ENCODE assay signal across 8 mouse cellular contexts in the genomic region with DNA sequence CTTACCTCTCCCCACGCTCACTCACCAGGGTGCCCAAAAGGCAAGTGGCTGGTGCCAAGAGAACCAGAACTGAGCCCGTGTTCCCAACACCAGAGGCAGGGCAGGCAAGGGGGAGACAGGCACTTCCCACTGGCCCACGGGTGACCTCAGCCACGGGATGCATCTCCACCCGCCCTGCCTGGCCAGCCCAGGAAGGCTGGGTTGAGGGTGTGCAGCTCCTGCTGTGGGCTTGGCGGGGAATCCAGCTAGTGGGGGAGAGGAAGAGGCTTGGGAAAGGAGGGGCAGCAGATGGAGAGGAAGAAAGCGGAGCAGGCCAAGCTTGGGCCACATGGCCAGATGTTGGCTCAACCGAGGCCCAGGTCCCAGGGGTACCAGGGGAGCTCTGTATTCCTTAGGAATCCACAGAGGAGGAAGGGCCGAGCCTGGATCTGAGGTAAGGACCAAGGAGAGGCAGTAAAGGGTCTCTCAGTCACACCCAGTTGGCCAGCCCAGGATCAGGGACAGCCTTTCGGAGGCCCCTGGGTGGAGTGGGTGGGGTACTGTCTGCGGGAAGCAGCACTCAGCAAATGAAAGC.
DNase-seq lines count a peak whose midpoint lies in the region; ATAC-seq lines count a peak whose summit lies in the region.

No protein-coding gene starts in this region.

- peak overlapping the region; percentile 89 for H3K27ac ChIP-seq in embryonic facial prominence, embryonic 14.5 days (replicated peaks; ENCODE audit: low read depth, low read length)
- no peak overlapping the region; the same call in 1 of the 2 replicates for H3K27ac ChIP-seq in heart, embryonic 16.5 days (ENCODE audit: low read length)
- H3K27ac ChIP-seq in stomach, embryonic 15.5 days: peak overlapping the region; percentile 61

- intact Hi-C loops in left cerebral cortex, postnatal 4 days (cut with DNase I): no loop called here

- H3K9me3 ChIP-seq in embryonic facial prominence, embryonic 14.5 days (ENCODE audit: control insufficient read depth, low read length): no peaks in the 10 kb centered on the region
- no peaks in the 10 kb centered on the region for H3K9me3 ChIP-seq in heart, embryonic 16.5 days (replicated peaks; ENCODE audit: control insufficient read depth, low read length)
- H3K9me3 ChIP-seq in stomach, embryonic 15.5 days: no peaks in the 10 kb centered on the region

- H3K4me1 ChIP-seq in embryonic facial prominence, embryonic 14.5 days (ENCODE audit: control insufficient read depth, insufficient read depth, low read length): peaks cover 40% of the 10 kb centered on the region
- peaks cover 11% of the 10 kb centered on the region for H3K4me1 ChIP-seq in heart, embryonic 16.5 days (ENCODE audit: control insufficient read depth, insufficient read depth, low read length)
- peaks cover 24% of the 10 kb centered on the region for H3K4me1 ChIP-seq in stomach, embryonic 15.5 days

- H3K4me3 ChIP-seq in embryonic facial prominence, embryonic 14.5 days (ENCODE audit: low read depth, low read length): peak overlapping the region; percentile 16; the same call in 1 of the 2 replicates
- no peak overlapping the region for H3K4me3 ChIP-seq in heart, embryonic 16.5 days (ENCODE audit: low read length)
- H3K4me3 ChIP-seq in stomach, embryonic 15.5 days (replicated peaks): no peak overlapping the region

- WGBS in embryonic facial prominence, embryonic 14.5 days: 23% methylated on average over 11 of the region's 11 CpGs
- 41% methylated on average over 11 of the region's 11 CpGs for WGBS in heart, embryonic 16.5 days
- 30% methylated on average over 11 of the region's 11 CpGs for WGBS in stomach, embryonic 15.5 days

- H3K36me3 ChIP-seq in embryonic facial prominence, embryonic 14.5 days (ENCODE audit: control insufficient read depth, insufficient read depth, low read length): no peaks in the 10 kb centered on the region
- no peaks in the 10 kb centered on the region for H3K36me3 ChIP-seq in heart, embryonic 16.5 days (ENCODE audit: control insufficient read depth, insufficient read depth)
- H3K36me3 ChIP-seq in stomach, embryonic 15.5 days: no peaks in the 10 kb centered on the region

- H3K9ac ChIP-seq in embryonic facial prominence, embryonic 14.5 days (ENCODE audit: low read depth, low read length): peak overlapping the region; percentile 26; the same call in 1 of the 2 replicates
- no peak overlapping the region for H3K9ac ChIP-seq in heart, embryonic 16.5 days (ENCODE audit: low read length)
- H3K9ac ChIP-seq in stomach, embryonic 15.5 days: no peak overlapping the region

- peak; percentile 77 for ATAC-seq in embryonic facial prominence, embryonic 14.5 days (ENCODE audit: low read depth)
- peak; percentile 64 for ATAC-seq in heart, embryonic 16.5 days (replicated peaks; ENCODE audit: extremely low read depth, insufficient read depth, low FRiP score)
- ATAC-seq in stomach, embryonic 15.5 days (ENCODE audit: insufficient read depth, low FRiP score, low read depth): peak; percentile 61

- peak overlapping the region; percentile 53 for H3K4me2 ChIP-seq in embryonic facial prominence, embryonic 14.5 days (ENCODE audit: low read depth, low read length)
- H3K4me2 ChIP-seq in heart, embryonic 16.5 days (ENCODE audit: low read depth, low read length): peak overlapping the region; percentile 3; the same call in 1 of the 2 replicates
- H3K4me2 ChIP-seq in stomach, embryonic 15.5 days: 0 out of 2 replicates have a peak overlapping the region, but pooled peaks have one; percentile 13

- DNase-seq in left cerebral cortex, postnatal 4 days: peak; percentile 50
- DNase-seq in left cerebral cortex, adult 8-10 months (ENCODE audit: low spot score in 2 of 2): no peak
- peak; percentile 85 for DNase-seq in embryonic facial prominence, embryonic 14.5 days (ENCODE audit: low spot score)
- DNase-seq in kidney, postnatal 14 days: peak; percentile 50
- DNase-seq in thymus, postnatal 0 days (ENCODE audit: low spot score): no peak
- no peak for DNase-seq in spleen, postnatal 36 days (ENCODE audit: low spot score in 2 of 2)

- no peaks in the 10 kb centered on the region for H3K27me3 ChIP-seq in embryonic facial prominence, embryonic 14.5 days (replicated peaks; ENCODE audit: control insufficient read depth, insufficient read depth, low read length)
- H3K27me3 ChIP-seq in heart, embryonic 16.5 days (ENCODE audit: control insufficient read depth, insufficient read depth, low read length): no peaks in the 10 kb centered on the region
- no peaks in the 10 kb centered on the region for H3K27me3 ChIP-seq in stomach, embryonic 15.5 days (replicated peaks)

Comparison
In these comparisons a context has a peak if more than half of its experiments do, and no peak if none do; other contexts are left out.
1. DNase-seq: peak in left cerebral cortex, postnatal 4 days (single experiment), embryonic facial prominence, embryonic 14.5 days (single experiment) and kidney, postnatal 14 days (single experiment); none in left cerebral cortex, adult 8-10 months (0 of 2), thymus, postnatal 0 days (single experiment) and spleen, postnatal 36 days (0 of 2).
2. H3K4me2 ChIP-seq: peak in every context shown above with its lines; median percentile 53 in embryonic facial prominence, embryonic 14.5 days; 13 in stomach, embryonic 15.5 days; 3 in heart, embryonic 16.5 days.
3. Peak in every context shown above with its lines, with median percentiles within 50 percentile points of each other: ATAC-seq.